Mouse (Mus musculus) bone marrow macrophage, adult 2 months (primary cell): Measurements from ENCODE around the gene Tlx3. TPM values are rescaled to one million over a fixed set of nuclear protein-coding genes. Genes with fewer than 3 reads are reported as not detected.

ENCODE experiments used
- H3K27ac ChIP-seq: 2 replicates; pipeline ENCODE4 v1.5.1; 2012; ENCODE audit warnings: low read depth, low read length; ENCODE audit not compliant: insufficient read depth
- H3K4me1 ChIP-seq: 2 replicates; pipeline ENCODE4 v1.6.1; 2012; ENCODE audit warnings: low read length; ENCODE audit not compliant: control insufficient read depth, insufficient read depth
- H3K4me3 ChIP-seq: 2 replicates; pipeline ENCODE4 v1.5.1; 2012; ENCODE audit warnings: mild to moderate bottlenecking, low read length, moderate library complexity; ENCODE audit not compliant: insufficient read depth
- CTCF ChIP-seq: IDR thresholded peaks from 2 replicates; pipeline ENCODE4 v1.5.1; 2012; ENCODE audit warnings: low read depth, mild to moderate bottlenecking, low read length, moderate library complexity
- POLR2A ChIP-seq: IDR thresholded peaks from 2 replicates; pipeline ENCODE4 v1.6.1; 2012; ENCODE audit warnings: mild to moderate bottlenecking, low read depth, low read length, borderline replicate concordance
- polyA plus RNA-seq: library from polyadenylated mRNA; stranded (reverse); fragments of >200 nt; gene quantifications from 2 replicates; pipeline ENCODE4 v1.2.4, GENCODE M21; 2012; ENCODE audit not compliant: missing spikeins, insufficient read depth, insufficient read length

Tlx3 gene
- polyA plus RNA-seq, result not detected in 2 replicates

- no peak within 1 kb of the TSS for H3K4me3 ChIP-seq
- TF ChIP-seq POLR2A (no peak), CTCF (no peak)
- H3K27ac ChIP-seq, result no peak within 1 kb of the TSS
- H3K4me1 ChIP-seq, result no peaks in the 10 kb centered on the region
These were observed at the start of gene Tlx3 for GRCm38 (mm10) chr11:33203383-33204328. Gene Tlx3, minus strand, starts transcription at chr11:33203589.

GRCm38 (mm10) chr11:33240295-33240694 is 36.9 kb upstream of the Tlx3 start:
- H3K4me1 ChIP-seq, result no peaks in the 10 kb centered on the region
- TF ChIP-seq POLR2A (no peak), CTCF (no peak)
- no peak overlapping the region for H3K4me3 ChIP-seq
- no peak overlapping the region for H3K27ac ChIP-seq

- Histone ChIP-seq H3K27ac (no peak overlapping the region), H3K4me3 (no peak overlapping the region), H3K4me1 (no peaks in the 10 kb centered on the region)
- no peak for TF ChIP-seq POLR2A
- TF ChIP-seq CTCF, result no peak
These were observed 30.7 kb upstream of the Tlx3 start for GRCm38 (mm10) chr11:33234134-33234533.

GRCm38 (mm10) chr11:33232056-33232455 is 28.7 kb upstream of the Tlx3 start:
- Histone ChIP-seq H3K4me3 (no peak overlapping the region), H3K4me1 (no peaks in the 10 kb centered on the region), H3K27ac (no peak overlapping the region)
- no peak for TF ChIP-seq CTCF
- no peak for TF ChIP-seq POLR2A

- Histone ChIP-seq H3K4me1 (no peaks in the 10 kb centered on the region), H3K27ac (no peak overlapping the region), H3K4me3 (no peak overlapping the region)
- TF ChIP-seq POLR2A (no peak), CTCF (no peak)
These were observed 24.8 kb upstream of the Tlx3 start for GRCm38 (mm10) chr11:33228186-33228585.

GRCm38 (mm10) chr11:33226516-33226915 is 23.1 kb upstream of the Tlx3 start:
- Histone ChIP-seq H3K4me3 (no peak overlapping the region), H3K27ac (no peak overlapping the region), H3K4me1 (no peaks in the 10 kb centered on the region)
- TF ChIP-seq CTCF, result no peak
- no peak for TF ChIP-seq POLR2A

- Histone ChIP-seq H3K4me3 (no peak overlapping the region), H3K27ac (no peak overlapping the region)
- TF ChIP-seq POLR2A (no peak), CTCF (no peak)
These were observed 18.4 kb upstream of the Tlx3 start for GRCm38 (mm10) chr11:33221566-33222365.

GRCm38 (mm10) chr11:33220763-33221162 is 17.4 kb upstream of the Tlx3 start:
- Histone ChIP-seq H3K4me1 (no peaks in the 10 kb centered on the region), H3K4me3 (no peak overlapping the region), H3K27ac (no peak overlapping the region)
- no peak for TF ChIP-seq POLR2A
- no peak for TF ChIP-seq CTCF

More at GRCm38 (mm10) chr11:33221566-33222365, 18.4 kb upstream of the Tlx3 start:
- H3K4me1 ChIP-seq, result no peaks in the 10 kb centered on the region

- Histone ChIP-seq H3K4me1 (no peaks in the 10 kb centered on the region), H3K4me3 (no peak overlapping the region), H3K27ac (no peak overlapping the region)
- no peak for TF ChIP-seq POLR2A
- TF ChIP-seq CTCF, result no peak
These were observed 14.1 kb upstream of the Tlx3 start for GRCm38 (mm10) chr11:33217384-33218079.

- H3K4me3 ChIP-seq, result no peak overlapping the region
- no peak overlapping the region for H3K27ac ChIP-seq
- no peaks in the 10 kb centered on the region for H3K4me1 ChIP-seq
- no peak for TF ChIP-seq CTCF
- TF ChIP-seq POLR2A, result no peak
These were observed 4.0 kb upstream of the Tlx3 start for GRCm38 (mm10) chr11:33207411-33207810.
